ENCODE assay signal across 21 mouse cellular contexts in the genomic region with DNA sequence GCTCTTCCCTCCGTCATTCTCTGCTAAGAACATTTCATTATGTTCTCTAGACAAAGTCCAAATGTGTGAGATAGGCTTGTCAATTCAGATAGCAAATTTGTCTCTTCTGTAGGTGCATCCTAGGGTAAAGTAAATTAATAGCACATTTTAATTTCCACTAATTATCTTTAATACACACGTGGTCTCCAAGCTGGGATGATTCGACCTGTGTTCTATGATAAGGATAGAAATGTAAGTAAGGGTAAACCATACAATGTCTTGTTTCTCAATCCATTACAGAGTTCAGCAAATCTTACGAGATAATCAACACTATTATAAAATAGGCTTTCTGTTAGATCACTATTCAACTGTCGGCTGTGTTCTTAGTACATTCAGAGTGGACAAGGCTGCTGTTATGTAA. TPM values are rescaled to one million over a fixed set of nuclear protein-coding genes. Genes with fewer than 3 reads are reported as not detected.
DNase-seq lines count a peak whose midpoint lies in the region; ATAC-seq and TF ChIP-seq lines count a peak whose summit lies in the region.
"Had no signal": no experiment of that assay in that cellular context is flagged by ENCODE, and none has a peak within 500 bp of the region (broad histone marks: within the 10 kb centered on the region; RNA-seq: fewer than 3 reads in every experiment).

No protein-coding gene starts in this region.

- no peaks in the 10 kb centered on the region for H3K4me1 ChIP-seq in intestine, postnatal 0 days (replicated peaks; ENCODE audit: control insufficient read depth, insufficient read depth, low read length)
- H3K4me1 ChIP-seq: embryonic facial prominence, embryonic 13.5 days; embryonic facial prominence, embryonic 15.5 days; forebrain, embryonic 10.5 days; forebrain, embryonic 12.5 days had no signal

- 69% methylated on average over 5 of the region's 5 CpGs for WGBS in intestine, postnatal 0 days

- DNase-seq in gastrocnemius, postnatal 10 days: no peak
- DNase-seq: adrenal gland, adult 2 months; adrenal gland, postnatal 10 days; adrenal gland, postnatal 25 days; cerebellum, adult 11 months; cerebellum, adult 18-20 months; cerebellum, adult 8-10 months; cerebellum, adult 9-11 months; cerebellum, postnatal 14 days; cerebellum, postnatal 36 days; embryo, embryonic 11 days had no signal

- no peak overlapping the region for H3K27ac ChIP-seq in intestine, postnatal 0 days (ENCODE audit: low read depth, low read length)
- H3K27ac ChIP-seq: embryonic facial prominence, embryonic 13.5 days; embryonic facial prominence, embryonic 15.5 days; forebrain, embryonic 10.5 days; forebrain, embryonic 12.5 days had no signal

- no peaks in the 10 kb centered on the region for H3K27me3 ChIP-seq in intestine, postnatal 0 days (replicated peaks; ENCODE audit: control insufficient read depth, insufficient read depth, low read length)
- H3K27me3 ChIP-seq: embryonic facial prominence, embryonic 13.5 days; embryonic facial prominence, embryonic 15.5 days; forebrain, embryonic 12.5 days had no signal

- no peak overlapping the region for H3K4me3 ChIP-seq in intestine, postnatal 0 days (ENCODE audit: low read depth, low read length)
- H3K4me3 ChIP-seq: embryonic facial prominence, embryonic 13.5 days; embryonic facial prominence, embryonic 15.5 days; forebrain, embryonic 10.5 days; forebrain, embryonic 12.5 days had no signal

- H3K9me3 ChIP-seq in intestine, postnatal 0 days (ENCODE audit: control insufficient read depth): no peaks in the 10 kb centered on the region
- H3K9me3 ChIP-seq: embryonic facial prominence, embryonic 13.5 days; embryonic facial prominence, embryonic 15.5 days; forebrain, embryonic 10.5 days; forebrain, embryonic 12.5 days had no signal

- TF ChIP-seq CTCF in intestine, postnatal 0 days (IDR thresholded peaks at IDR 0.05; ENCODE audit: low read depth): no peak

- peak; percentile 50; the same call in 1 of the 2 replicates for ATAC-seq in erythroblast, adult 5-6 weeks (replicated peaks; ENCODE audit: low FRiP score, poor library complexity, severe bottlenecking)
- peak; percentile 64 for ATAC-seq in erythroid progenitor cell, adult 5-6 weeks (replicated peaks; ENCODE audit: low FRiP score, poor library complexity, severe bottlenecking)
- peak; percentile 60 for ATAC-seq in megakaryocyte-erythroid progenitor cell, adult 5-6 weeks (replicated peaks; ENCODE audit: low FRiP score, low TSS enrichment, poor library complexity, severe bottlenecking)
- ATAC-seq in intestine, postnatal 0 days: no peak
- ATAC-seq: forebrain, embryonic 14.5 days; forebrain, embryonic 16.5 days had no signal

- peaks cover 19% of the 10 kb centered on the region for H3K36me3 ChIP-seq in intestine, postnatal 0 days (ENCODE audit: control insufficient read depth, insufficient read depth)

- no peak overlapping the region for H3K9ac ChIP-seq in intestine, postnatal 0 days (ENCODE audit: low read depth, low read length)
- H3K9ac ChIP-seq: embryonic facial prominence, embryonic 13.5 days; embryonic facial prominence, embryonic 15.5 days; forebrain, embryonic 12.5 days had no signal

- no peak overlapping the region for H3K4me2 ChIP-seq in intestine, postnatal 0 days (replicated peaks; ENCODE audit: low read depth)
- H3K4me2 ChIP-seq: embryonic facial prominence, embryonic 13.5 days; embryonic facial prominence, embryonic 15.5 days; forebrain, embryonic 12.5 days had no signal

RNA-seq across cellular contexts. Expression of a gene that starts 21.5 kb away (rescaled TPM):
- total RNA-seq in erythroblast, adult 5-6 weeks (2015; ENCODE audit: low replicate concordance): not detected in 2 replicates
- total RNA-seq in erythroblast, adult 5-6 weeks (2017; ENCODE audit: low replicate concordance): not detected in 2 replicates
- not detected in 2 replicates for total RNA-seq in erythroid progenitor cell, adult 5-6 weeks (2015; ENCODE audit: low replicate concordance)
- 1.1 TPM in 1 of 2 replicates, not detected in the other for total RNA-seq in erythroid progenitor cell, adult 5-6 weeks (2017; ENCODE audit: low replicate concordance)
- total RNA-seq in megakaryocyte-erythroid progenitor cell, adult 5-6 weeks (2014; fragmentation: Nextera tagmentation): 2.5 and 14.8 TPM in 2 replicates
- total RNA-seq in megakaryocyte-erythroid progenitor cell, adult 5-6 weeks (2017): 4.7 and 8.1 TPM in 2 replicates
- 225 and 241 TPM in 2 replicates for polyA plus RNA-seq in intestine, postnatal 0 days (2015; fragmentation: Nextera tagmentation; extraction: Ambion mirVana)
- 10 to 100 TPM; 33.0 to 36.0 TPM for total RNA-seq in gastrocnemius, postnatal 10 days (2021)

RNA-seq across cellular contexts. Expression of a gene that starts 26.7 kb away (rescaled TPM):
- total RNA-seq in erythroblast, adult 5-6 weeks (2015; ENCODE audit: low replicate concordance): 69.2 and 94.7 TPM in 2 replicates
- 103 and 137 TPM in 2 replicates for total RNA-seq in erythroblast, adult 5-6 weeks (2017; ENCODE audit: low replicate concordance)
- 182 and 187 TPM in 2 replicates for total RNA-seq in erythroid progenitor cell, adult 5-6 weeks (2015; ENCODE audit: low replicate concordance)
- total RNA-seq in erythroid progenitor cell, adult 5-6 weeks (2017; ENCODE audit: low replicate concordance): 108 and 119 TPM in 2 replicates
- total RNA-seq in megakaryocyte-erythroid progenitor cell, adult 5-6 weeks (2014; fragmentation: Nextera tagmentation): 223 and 270 TPM in 2 replicates
- total RNA-seq in megakaryocyte-erythroid progenitor cell, adult 5-6 weeks (2017): 192 and 410 TPM in 2 replicates
- 153 and 156 TPM in 2 replicates for polyA plus RNA-seq in intestine, postnatal 0 days (2015; fragmentation: Nextera tagmentation; extraction: Ambion mirVana)
- 100 to 1,000 TPM; 176 to 185 TPM for total RNA-seq in gastrocnemius, postnatal 10 days (2021)
